Mouse (Mus musculus) heart, postnatal 14 days (tissue): Measurements from ENCODE around the gene Nkrf. TPM values are rescaled to one million over a fixed set of nuclear protein-coding genes. Genes with fewer than 3 reads are reported as not detected.
"Not testable (repeated sequence)": the region's sequence is repeated elsewhere in the genome, so short reads cannot be mapped to it uniquely, and the experiment has no call there.

ENCODE experiments used
- DNase-seq, 2 experiments: peaks; one replicate each; pipeline ENCODE4 v3.0.0; 2021 to 2022
- intact Hi-C: fragments of 180-260 bp; cut with DNase I; formaldehyde crosslinking; loops from one replicate; pipeline ENCODE4 v1.15.1; 2025
- long read RNA-seq, 2 experiments: library from polyadenylated mRNA; stranded (forward); transcript quantifications; one replicate each; pipeline ENCODE4 v2.0.0; 2021
- total RNA-seq, 2 experiments: library from RNA; stranded (reverse); gene quantifications; 2 replicates each; pipeline ENCODE4 v1.2.3; 2021

Gene Nkrf
- total RNA-seq: 1 to 10 TPM; 3.4 to 3.8 TPM
- long read RNA-seq, experiment 1: 0 reads
- long read RNA-seq, experiment 2, partial matches to known transcripts: 0 of 1 reads
- long read RNA-seq, experiment 2, other reads (novel, unspliced or antisense): 1 of 1 reads

DNA sequence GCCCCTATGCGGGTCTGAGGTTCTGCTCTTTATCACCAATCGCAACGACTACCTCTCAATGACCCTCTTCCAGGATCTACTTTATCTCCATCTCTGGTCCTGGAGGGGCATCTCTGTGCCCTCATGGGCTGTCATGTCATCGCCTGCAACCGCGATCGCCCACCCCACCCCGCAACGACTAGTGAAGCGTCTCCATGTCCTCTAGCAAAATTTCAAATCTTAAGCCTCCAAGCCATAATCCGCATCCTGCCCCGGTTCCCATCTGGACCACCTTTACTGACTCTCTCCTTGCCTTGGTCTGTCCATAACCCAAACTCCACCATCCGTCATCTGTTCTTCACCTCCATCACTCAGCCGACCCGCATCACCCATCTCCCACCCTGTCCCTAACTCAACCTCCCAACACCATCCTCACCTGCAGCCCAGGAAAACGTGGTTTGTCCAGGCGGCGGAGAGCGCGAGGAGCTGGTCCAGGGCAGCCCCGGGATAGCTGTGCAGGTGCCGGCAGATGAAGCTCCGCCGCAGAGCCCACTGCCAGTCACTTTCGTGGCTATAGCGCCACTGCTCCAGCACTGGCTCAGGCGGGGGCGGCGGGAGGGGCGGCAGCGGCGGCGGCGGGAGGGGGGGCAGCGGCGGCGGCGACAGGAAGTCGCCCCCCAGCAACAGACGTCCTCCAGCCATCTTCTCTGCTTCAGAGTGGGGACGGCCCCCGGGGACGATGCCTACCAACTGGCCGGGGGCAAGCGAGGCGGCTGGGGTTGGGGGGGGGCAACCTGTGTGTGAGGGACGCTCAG lies at the start of gene Nkrf:
Nkrf (minus strand) TSS at position 579 of the 794 bp plus-strand sequence.
- intact Hi-C loops: loop anchor here (5.0 kb wide), 1 partner anchor 70 kb away; no protein-coding TSS in a partner anchor
- DNase-seq: peak; percentile 4 to 24

GRCm38 (mm10) chrX:36941106-36941505 lies 38.4 kb upstream of the Nkrf start:
- intact Hi-C loops: no loop called here
- DNase-seq: no peak

- intact Hi-C loops: no loop called here
- DNase-seq: peak; percentile 36 to 71
These were observed 37.2 kb upstream of the Nkrf start for GRCm38 (mm10) chrX:36939806-36940413.

- intact Hi-C loops: no loop called here
- DNase-seq: no peak
These were observed 32.7 kb upstream of the Nkrf start for GRCm38 (mm10) chrX:36935326-36935966.

- intact Hi-C loops: loop anchor here (2.0 to 5.0 kb wide), 2 partner anchors 57 to 90 kb away; no protein-coding TSS in a partner anchor
- DNase-seq: no peak
These were observed 27.9 kb upstream of the Nkrf start for GRCm38 (mm10) chrX:36930574-36930973.

DNA sequence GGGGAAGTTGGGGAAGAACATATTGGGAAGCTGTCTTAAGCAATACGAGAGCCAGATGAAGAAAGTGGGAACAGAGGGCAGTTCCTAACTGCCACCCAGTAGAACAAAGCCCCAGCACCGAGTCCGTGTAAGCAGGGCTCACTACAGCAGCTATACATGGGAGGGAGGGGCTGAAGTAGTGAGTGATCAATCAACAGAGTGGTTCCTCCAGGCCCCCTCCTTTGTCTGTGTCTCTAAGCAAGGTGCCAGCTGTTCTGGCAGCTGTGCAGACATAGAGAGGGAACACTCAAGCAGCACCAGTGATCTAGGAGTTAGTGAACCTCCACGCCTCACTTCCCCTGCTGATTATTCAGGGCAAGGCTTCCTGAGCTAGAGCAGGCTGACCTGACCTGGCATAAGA lies 27.0 kb upstream of the Nkrf start:
- DNase-seq: no peak
- intact Hi-C loops: loop anchor here (2.0 to 5.0 kb wide), 2 partner anchors 58 to 91 kb away; no protein-coding TSS in a partner anchor

GRCm38 (mm10) chrX:36928791-36929190 lies 26.1 kb upstream of the Nkrf start:
- DNase-seq: peak in 1 of 2 experiments; percentile 6
- intact Hi-C loops: no loop called here

DNA sequence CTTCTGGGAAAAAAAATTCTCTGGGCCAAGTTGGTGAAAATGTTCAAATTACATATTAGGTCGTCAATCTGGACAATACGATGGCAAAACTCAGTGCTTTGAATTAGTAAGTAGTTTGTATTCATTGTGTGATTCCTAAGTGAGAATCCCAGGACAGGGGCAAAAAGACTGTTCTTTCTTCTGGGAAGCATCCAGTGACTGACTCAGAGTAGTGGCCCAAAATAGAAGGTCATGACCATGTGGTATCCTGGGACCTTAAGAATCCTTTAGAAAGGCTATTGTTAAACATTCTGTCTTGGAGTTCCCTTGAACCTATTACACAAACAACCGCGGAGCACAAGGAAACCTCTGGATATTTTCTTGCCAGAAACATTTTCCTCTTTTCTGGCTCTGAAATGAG lies 18.6 kb upstream of the Nkrf start:
- no peak for DNase-seq
- intact Hi-C loops: no loop called here

GRCm38 (mm10) chrX:36917749-36918148 lies 15.1 kb upstream of the Nkrf start:
- intact Hi-C loops: no loop called here
- DNase-seq: no peak

DNA sequence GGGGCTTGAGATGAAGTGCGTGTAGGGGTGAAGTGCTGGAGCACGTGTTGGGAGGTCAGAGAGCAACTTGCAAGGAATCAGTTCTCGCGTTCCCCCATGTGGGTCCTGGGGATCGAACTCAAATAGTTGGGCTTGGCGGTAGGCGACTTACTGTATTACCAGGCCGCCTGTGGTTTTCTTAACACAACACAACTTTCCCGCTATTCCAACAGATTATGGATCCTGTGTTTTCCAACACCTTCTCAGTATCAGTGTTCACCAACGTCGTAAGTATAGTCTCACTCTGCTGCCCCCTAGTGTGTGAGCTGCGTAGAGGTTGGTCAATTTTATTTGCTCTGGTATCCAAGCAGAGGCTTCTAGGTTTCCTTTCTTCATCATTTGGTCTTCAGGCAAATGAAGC lies 8.6 kb upstream of the Nkrf start:
- DNase-seq: peak; percentile 47 to 67
- intact Hi-C loops: no loop called here

DNA sequence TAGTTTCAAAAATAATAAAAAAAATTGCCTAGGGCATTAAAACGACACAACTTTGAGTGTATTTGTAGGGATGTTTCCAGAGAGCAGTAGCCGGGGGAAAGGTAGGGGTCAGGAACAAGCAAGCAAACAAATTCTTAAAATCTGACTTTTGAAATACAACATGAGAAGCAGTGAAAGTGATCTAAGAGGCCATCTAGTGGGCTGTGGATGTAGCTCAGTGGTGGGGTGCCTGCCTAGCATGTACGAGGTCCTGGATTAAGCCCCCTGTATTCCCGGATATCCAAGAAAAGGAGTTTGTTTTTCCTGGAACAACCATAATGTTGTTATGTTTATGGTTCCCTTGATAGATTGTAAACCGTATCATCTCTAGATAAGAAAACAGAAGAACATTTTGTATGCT lies 3.8 kb upstream of the Nkrf start:
- no peak for DNase-seq
- intact Hi-C loops: loop anchor here (5.0 kb wide), 1 partner anchor 34 kb away; the partner anchor contains the start of genes C330007P06Rik and Ube2a

DNA sequence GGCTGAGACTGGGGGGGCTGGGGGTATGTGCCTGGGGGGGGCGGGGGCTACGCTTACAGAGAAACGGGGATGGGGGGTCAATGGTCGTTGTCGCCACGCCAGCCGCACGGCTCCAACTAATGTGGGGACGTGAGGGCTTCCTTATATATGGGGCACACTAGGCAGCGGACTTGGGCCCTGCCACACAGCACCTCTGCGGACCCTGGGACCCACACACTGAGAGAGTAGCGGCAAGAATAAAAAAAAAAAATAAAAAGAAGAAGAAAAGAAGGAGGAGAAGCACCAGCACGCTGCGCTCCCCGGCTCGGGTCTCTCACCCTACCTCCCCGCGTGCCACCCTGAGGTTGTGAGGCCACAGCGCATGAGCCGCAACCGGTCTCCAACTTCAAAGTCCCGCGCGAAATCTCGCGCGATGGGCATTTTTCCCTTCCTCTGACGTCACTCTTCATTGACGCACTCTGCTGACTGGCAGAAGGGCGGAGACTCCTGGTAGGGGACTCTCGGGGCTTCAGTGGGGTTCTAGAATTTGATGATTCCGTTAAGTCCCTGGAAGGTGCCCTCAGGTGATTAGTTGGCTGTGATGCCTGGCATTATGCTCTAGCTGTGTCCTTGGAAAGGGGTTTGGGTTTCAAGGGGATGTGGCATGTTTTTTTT lies 543 bp upstream of the Nkrf start:
- intact Hi-C loops: loop anchor here (5.0 kb wide), 1 partner anchor 71 kb away; no protein-coding TSS in a partner anchor
- DNase-seq: peak; percentile 89 to 93

DNA sequence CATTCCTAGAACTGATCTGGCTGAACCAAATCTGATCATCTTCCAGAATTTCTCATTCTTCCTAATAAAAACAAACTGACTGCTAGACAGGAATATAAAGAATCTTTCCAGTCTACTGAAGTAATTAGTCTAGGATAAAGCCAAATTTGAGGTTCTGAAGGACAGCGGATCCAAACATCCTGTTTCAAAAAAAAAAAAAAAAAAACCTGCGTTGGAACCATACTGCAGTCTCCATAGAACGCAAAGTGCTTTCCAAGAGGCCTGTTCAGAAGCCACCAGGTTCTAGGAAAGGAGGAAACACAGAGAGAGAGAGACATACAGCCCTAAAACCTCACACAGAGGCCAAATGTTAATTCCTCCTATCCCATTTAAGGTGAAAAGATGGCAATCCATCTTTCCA lies 1.0 kb downstream of the Nkrf start:
- DNase-seq: no peak
- intact Hi-C loops: loop anchor here (5.0 kb wide), 1 partner anchor 69 kb away; no protein-coding TSS in a partner anchor

DNA sequence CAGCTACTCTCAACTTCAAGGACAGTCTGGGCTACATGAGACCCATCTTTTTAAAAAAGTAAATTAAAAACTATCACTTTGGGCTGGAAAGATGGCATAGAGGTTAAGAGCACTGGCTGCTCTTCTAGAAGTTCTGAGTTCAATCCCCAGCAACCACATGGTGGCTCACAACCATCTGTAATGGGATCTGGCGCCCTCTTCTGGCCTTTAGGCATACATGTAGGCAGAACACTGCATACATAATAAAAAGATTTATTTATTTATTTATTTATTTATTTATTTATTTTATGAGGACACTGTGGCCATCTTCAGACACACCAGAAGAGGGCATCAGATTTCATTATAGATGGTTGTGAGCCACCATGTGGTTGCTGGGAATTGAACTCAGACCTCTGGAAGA lies 3.8 kb downstream of the Nkrf start:
- intact Hi-C loops: not testable (repeated sequence)
- peak in 1 of 2 experiments; percentile 6 for DNase-seq

- intact Hi-C loops: no loop called here
- DNase-seq: peak in 1 of 2 experiments; percentile 17
These were observed 18.0 kb downstream of the Nkrf start for GRCm38 (mm10) chrX:36884719-36885118.

GRCm38 (mm10) chrX:36874704-36875128 lies 28.0 kb downstream of the Nkrf start:
- intact Hi-C loops: loop anchor here (5.0 kb wide), 1 partner anchor 33 kb away; no protein-coding TSS in a partner anchor
- DNase-seq: no peak

DNA sequence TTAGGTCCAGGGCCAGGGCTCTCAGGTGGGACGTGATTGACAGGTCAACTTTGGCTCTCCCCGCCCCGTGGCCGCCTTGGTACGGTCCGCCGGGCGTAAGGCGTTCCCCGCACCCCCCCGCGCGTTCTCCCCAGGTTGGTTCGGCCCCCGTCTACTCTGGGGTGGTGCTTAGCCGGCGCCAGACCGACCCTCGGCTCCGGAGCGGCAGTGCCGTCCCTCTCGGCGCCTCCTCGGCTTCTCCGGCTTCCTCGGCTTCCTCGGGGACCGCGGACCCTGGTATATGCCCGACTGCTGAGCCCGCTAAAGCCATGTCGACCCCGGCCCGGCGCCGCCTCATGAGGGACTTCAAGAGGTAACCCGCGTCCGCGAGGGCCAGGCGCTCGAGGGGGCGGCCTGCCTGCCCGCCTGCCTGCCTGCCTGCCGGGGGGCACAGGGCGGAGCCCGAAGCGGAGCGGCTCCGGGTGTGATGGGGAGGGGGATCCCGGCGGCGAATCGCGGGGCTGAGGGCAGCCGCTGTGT lies 28.5 kb downstream of the Nkrf start:
- intact Hi-C loops: loop anchor here (5.0 kb wide), 1 partner anchor 33 kb away; no protein-coding TSS in a partner anchor
- peak; percentile 89 to 91 for DNase-seq

DNA sequence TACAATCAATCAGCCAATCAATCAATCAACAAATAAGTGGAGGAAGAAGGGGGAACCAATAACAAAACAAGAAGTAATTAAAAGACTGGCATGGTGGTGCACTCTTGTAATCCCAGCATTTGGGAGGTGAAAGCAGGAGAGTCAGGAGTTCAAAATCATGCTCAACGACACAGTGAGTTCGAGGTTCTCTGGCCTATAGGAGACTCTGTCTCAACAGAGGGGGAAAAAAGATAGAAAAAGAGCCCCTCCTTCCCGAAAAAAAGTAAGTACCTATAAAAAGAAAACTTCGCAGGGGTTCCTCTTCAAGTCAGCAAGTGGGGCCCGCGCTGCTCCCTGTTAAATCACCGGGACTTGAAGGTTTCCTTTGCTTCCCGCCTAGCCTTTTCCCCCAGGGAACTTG lies 28.9 kb downstream of the Nkrf start, which contains the start of the genes Ube2a and C330007P06Rik:
Ube2a (plus strand) TSS at position 136 of the 400 bp plus-strand sequence.
C330007P06Rik (minus strand) TSS at position 347 of the 400 bp plus-strand sequence.
- no peak for DNase-seq
- intact Hi-C loops: loop anchor here (5.0 kb wide), 1 partner anchor 34 kb away; no protein-coding TSS in a partner anchor

DNA sequence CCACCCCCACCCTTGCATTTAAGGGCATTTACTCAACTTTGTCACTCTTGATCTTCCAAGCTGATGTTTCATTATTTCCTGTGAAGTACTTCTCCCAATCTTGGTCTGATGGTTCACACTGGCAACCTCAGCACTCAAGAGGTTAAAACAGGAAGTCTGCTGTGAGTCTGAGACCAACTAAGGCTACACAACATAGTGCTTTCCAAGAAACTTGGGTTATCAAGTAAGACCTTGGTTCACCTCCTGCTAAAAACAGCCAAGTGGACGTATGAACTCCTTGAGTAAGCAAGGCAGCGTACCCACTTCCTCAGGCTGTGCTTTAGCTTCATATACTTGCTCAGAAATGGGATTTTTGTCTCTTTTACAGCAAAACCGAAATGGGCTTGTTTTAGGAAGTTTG lies 32.3 kb downstream of the Nkrf start:
- no peak for DNase-seq
- intact Hi-C loops: loop anchor here (5.0 kb wide), 1 partner anchor 37 kb away; no protein-coding TSS in a partner anchor
